Mouse (Mus musculus) thymus, postnatal 14 days (tissue): Measurements from ENCODE around the gene Dmgdh.

Source experiments
- DNase-seq: peaks from one replicate; pipeline ENCODE4 v3.0.0; 2021

The Dmgdh gene

GRCm38 (mm10) chr13:93674131-93674561 is at the start of gene Dmgdh, which contains the start of gene Bhmt2:
Gene Dmgdh (plus strand): TSS chr13:93674433.
Gene Bhmt2 (minus strand): TSS chr13:93674302.
- DNase-seq, result no peak

GRCm38 (mm10) chr13:93628861-93629260 is 45.4 kb upstream of the Dmgdh start:
- no peak for DNase-seq

DNA sequence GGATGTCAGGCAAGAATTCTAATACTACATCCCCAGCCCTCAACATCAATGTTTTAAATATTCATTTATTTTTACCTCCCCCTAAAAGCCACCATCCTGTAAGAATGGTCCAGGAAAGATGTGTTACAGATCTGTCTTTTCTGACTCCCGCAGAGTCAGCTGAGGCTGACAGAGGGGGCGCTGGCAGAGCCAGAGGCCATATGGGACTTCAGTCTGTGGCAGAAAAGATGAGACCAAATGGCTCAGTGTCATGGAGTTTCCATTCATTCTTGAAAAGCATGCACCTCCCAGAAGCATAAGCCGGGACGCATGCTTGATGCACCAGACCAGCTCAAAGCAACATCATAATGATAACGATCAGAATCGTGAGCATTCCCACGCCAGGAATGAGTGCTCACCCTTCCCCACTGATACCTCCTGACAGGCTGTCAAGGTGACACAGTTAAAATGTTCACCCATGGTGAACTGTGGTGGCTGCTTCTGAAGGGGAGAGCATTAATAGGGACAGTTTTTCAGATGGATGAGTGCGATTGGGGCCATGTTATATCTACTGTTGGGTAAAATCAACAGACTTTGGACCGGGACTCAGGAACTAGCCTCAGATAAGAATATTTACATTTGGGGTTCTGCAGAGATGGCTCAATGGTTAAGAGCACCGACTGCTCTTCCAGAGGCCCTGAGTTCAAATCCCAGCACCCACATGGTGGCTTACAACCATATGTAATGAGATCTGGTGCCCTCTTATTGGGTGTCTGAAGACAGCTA is 43.1 kb upstream of the Dmgdh start:
- DNase-seq, result no peak

DNA sequence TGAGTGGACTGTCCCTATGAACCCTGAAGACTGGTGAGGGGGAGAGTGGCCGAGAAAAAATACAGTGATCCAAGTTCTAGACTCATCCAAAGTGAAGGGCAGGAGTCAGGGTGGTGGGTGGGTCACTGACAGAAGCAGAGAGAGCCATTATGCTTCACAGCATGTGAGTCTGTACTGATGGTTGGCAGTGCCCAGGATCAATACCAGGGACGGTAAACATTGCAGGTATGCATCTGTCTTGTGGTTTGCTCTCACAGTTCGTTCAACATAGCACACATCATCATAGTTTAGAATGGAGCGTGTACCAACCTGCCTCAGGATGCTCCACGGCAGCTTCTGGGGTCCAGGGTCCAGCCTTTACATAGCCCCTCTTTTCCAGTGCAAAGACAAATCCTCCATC is 41.3 kb upstream of the Dmgdh start:
- no peak for DNase-seq

- no peak for DNase-seq
These were observed 37.7 kb upstream of the Dmgdh start for GRCm38 (mm10) chr13:93636561-93636960.

DNA sequence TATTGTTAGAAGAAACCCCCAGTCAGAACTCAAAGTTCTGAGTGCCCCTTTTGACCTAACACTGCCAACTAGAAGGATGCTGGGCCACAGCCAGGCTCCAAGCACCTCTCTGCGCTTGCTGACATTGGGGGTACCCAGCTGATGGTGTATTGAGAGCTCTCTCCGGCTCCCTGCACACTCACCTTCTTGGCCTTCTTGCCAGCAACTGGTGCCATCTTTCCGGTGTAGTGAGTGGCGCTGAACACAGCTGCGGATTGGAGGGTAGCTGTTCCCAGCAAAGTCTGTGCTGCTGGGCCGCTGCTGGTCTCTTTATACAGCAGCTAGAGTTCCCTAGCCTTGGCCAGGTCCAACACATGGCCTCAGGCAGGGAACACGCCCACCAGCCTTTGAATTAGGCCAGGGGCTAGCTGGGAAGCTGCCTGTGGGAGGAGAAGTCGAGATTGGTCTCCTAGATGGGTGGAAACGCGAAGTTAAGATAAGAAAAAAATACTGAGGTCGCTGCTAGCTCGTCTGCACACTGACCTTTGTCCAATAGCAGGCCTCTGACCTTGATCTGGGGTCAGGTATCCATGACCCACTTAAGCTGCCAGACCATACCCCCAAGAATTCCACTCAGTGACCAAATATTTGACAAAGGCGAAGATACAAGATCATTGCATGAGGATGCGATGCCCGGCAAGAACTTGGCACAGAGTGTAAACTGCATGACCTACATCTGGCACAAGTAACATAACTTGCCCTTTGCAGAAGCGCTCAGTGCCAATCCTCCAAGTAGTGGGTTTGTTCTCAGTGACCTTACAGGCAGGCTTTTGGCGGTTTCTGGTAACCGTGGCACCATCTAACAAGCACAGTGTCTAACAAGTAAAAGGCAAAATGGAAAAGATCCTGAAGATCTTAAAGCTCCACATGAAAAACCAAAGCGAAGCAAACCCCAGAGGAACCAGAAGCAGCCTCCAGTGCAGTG is 36.7 kb upstream of the Dmgdh start, which contains the start of gene Bhmt:
Gene Bhmt, minus strand, starts transcription at position 680 of the 964 bp plus-strand sequence.
- no peak for DNase-seq

DNA sequence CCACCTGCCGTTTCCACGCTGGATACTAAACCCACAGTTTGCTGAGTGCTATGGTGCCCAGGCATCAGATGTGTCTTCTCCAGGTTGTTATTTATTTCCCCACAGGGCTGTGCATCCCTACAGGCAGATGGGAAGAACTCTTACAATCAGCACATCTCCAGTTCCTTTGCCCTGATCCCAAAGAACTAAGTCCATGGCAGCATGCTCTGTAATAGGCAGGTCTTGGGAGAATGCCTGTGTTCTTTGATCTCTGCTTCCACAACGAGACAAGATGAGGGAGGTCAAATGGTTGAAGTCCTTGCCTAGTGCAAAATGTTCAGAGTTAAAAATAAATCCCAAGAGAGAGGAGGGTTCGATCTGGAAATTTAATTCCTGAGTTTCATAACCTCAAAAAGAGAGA is 34.6 kb upstream of the Dmgdh start:
- no peak for DNase-seq

- DNase-seq, result no peak
These were observed 25.7 kb upstream of the Dmgdh start for GRCm38 (mm10) chr13:93648387-93649130.

- no peak for DNase-seq
These were observed 20.9 kb upstream of the Dmgdh start for GRCm38 (mm10) chr13:93653382-93653781.

DNA sequence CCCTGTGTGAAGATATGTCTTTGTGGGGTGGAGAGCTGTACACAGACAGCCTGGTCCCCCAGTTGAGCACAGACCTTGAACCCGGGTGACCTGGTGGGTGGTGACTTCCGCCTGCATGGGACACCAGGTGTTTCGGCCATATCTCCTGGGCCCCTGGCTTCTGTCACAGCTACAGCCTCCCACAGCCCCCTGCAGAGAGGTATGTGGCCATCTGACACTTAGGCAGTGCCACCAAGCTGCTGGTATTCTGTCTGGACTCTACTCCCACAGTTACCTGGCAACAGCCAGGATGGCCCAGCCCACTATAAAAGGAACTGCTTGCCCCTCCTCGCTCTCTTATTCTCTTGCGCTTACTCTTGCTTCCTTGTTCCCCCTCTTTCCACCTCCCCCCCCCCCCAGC is 16.3 kb upstream of the Dmgdh start:
- DNase-seq, result no peak

GRCm38 (mm10) chr13:93667586-93667985 is 6.6 kb upstream of the Dmgdh start:
- DNase-seq, result no peak

GRCm38 (mm10) chr13:93672371-93672770 is 1.9 kb upstream of the Dmgdh start:
- DNase-seq, result no peak

GRCm38 (mm10) chr13:93673296-93673695 is 937 bp upstream of the Dmgdh start:
- DNase-seq, result no peak

DNA sequence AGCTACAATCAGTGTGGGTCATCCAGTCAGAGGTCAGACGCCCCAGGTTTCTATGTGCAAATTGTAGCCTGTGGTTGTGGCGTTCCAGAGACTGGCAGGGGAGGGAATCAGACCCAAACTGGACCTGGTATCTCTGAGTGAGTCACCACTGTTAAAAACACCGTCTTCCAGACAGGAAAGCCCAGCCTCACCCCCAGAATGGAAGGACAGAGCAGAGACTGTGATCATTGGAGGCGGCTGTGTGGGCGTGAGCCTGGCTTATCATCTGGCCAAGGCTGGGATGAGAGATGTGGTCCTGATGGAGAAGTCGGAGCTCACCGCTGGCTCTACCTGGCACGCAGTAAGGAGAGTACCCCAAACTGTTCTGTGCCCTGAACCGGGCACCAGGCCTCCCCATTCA is 2.6 kb downstream of the Dmgdh start:
- DNase-seq, result no peak

GRCm38 (mm10) chr13:93683336-93683735 is 9.1 kb downstream of the Dmgdh start:
- no peak for DNase-seq

DNA sequence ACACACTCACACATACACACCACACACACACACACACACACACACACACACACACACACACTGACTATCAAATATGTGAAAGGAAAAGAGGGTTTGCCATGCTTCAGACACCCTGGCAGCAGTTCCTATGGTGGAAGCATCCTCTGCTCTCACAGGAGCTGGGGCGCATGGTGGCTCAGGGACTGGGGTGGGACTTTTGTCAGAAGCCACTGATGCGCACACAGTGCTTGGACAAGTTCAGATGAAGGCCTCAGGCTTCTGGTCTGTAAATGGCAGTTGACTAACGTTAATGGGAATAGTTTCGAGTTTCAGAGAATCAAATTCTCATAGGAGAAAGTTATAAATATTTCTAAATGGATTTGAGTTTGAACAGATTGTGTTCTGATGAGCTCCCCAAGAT is 11.0 kb downstream of the Dmgdh start:
- no peak for DNase-seq

GRCm38 (mm10) chr13:93687321-93687720 is 13.1 kb downstream of the Dmgdh start:
- no peak for DNase-seq

- no peak for DNase-seq
These were observed 15.3 kb downstream of the Dmgdh start for GRCm38 (mm10) chr13:93689566-93689965.

DNA sequence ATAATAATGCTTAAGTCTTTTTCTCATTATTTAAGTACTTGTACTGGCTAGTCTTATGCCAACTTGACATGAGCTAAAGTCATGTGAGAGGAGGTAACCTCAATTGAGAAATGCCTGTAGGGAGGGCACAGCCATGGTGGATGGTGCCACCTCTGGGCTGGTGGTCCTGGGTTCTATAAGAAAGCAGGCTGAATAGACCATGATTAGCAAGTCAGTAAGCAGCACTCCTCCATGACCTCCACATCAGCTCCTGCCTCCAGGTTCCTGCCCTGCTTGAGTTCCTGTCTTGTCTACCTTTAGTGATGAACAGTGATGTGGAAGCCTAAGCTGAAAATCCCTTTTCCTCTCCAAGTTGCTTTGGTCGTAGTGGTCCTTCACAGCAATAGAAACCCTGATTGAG is 16.6 kb downstream of the Dmgdh start:
- no peak for DNase-seq

GRCm38 (mm10) chr13:93698866-93699265 is 24.6 kb downstream of the Dmgdh start:
- DNase-seq, result no peak

DNA sequence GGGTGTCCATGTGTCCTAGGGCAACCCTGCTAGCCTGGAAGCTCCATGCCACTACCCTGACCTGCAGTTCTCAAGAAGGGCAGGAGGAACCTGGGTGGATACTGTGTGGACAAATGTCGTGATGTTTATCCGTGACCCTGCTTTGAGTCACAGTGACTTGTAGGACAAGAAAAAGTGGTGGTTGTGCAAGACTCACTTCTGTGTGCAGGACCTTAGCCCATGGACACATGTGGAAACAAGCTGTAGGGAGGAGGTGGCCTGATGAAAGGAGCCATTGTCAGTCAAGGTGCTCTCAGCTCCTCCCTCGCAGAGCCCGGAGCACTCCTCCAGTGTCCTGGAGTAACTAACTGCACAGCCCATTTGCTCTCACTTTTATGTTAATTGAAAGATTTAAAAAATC is 31.5 kb downstream of the Dmgdh start:
- DNase-seq, result no peak

- no peak for DNase-seq
These were observed 33.0 kb downstream of the Dmgdh start for GRCm38 (mm10) chr13:93707271-93707670.

GRCm38 (mm10) chr13:93710325-93710724 is 36.1 kb downstream of the Dmgdh start:
- DNase-seq, result no peak
